Mouse (Mus musculus) midbrain, embryonic 15.5 days (tissue): ENCODE measurements at regions not wholly inside any gene's neighbourhood (a gene's known extent, or its start where the extent isn't known, plus 50 kb on each side); places are given as distances from the start of the nearest gene placed in this dataset.
A peak's percentile ranks its signal among the peaks of the same experiment; 100 is the strongest.

Experiments used
- ATAC-seq: fragments of 200-750 bp; cut with Nextera tagmentation; replicated peaks from 2 replicates; pipeline ENCODE4 v1.8.0; 2017; ENCODE audit warnings: moderate TSS enrichment
- H3K27ac ChIP-seq: fragments of 300-500 bp; sonication (generic); 2 replicates; pipeline ENCODE4 v1.5.1; 2015; ENCODE audit warnings: mild to moderate bottlenecking, inconsistent platforms
- H3K27me3 ChIP-seq: fragments of 300-500 bp; sonication (generic); replicated peaks from 2 replicates; pipeline ENCODE4 v1.6.1; 2015; ENCODE audit warnings: inconsistent platforms
- H3K36me3 ChIP-seq: fragments of 300-500 bp; sonication (generic); replicated peaks from 2 replicates; pipeline ENCODE4 v1.6.1; 2015; ENCODE audit warnings: inconsistent platforms
- H3K4me1 ChIP-seq: fragments of 300-500 bp; sonication (generic); 2 replicates; pipeline ENCODE4 v1.6.1; 2015; ENCODE audit warnings: inconsistent platforms
- H3K4me2 ChIP-seq: fragments of 300-500 bp; sonication (generic); 2 replicates; pipeline ENCODE4 v1.6.1; 2015; ENCODE audit warnings: inconsistent platforms, mild to moderate bottlenecking, moderate library complexity
- H3K4me3 ChIP-seq: fragments of 300-500 bp; sonication (generic); 2 replicates; pipeline ENCODE4 v1.5.1; 2015; ENCODE audit warnings: mild to moderate bottlenecking, inconsistent platforms
- H3K9ac ChIP-seq: fragments of 300-500 bp; sonication (generic); 2 replicates; pipeline ENCODE4 v1.6.1; 2015; ENCODE audit warnings: mild to moderate bottlenecking, inconsistent platforms
- H3K9me3 ChIP-seq: fragments of 300-500 bp; sonication (generic); 2 replicates; pipeline ENCODE4 v1.6.1; 2016; ENCODE audit warnings: inconsistent platforms
- WGBS: fragments of 180-500 bp; shearing (Covaris S2); methylation state at CpG from one replicate; pipeline ENCODE4 v1.1.7; 2015; ENCODE audit warnings: mixed read lengths; 5-methylcytosine and 5-hydroxymethylcytosine counted together

- H3K9me3 ChIP-seq = no peaks in the 10 kb centered on the region
- ATAC-seq = peak; percentile 74
- no peak overlapping the region for H3K9ac ChIP-seq
- WGBS = 1% methylated on average over 4 of the region's 4 CpGs
- no peak overlapping the region for H3K27ac ChIP-seq
- peak overlapping the region; percentile 34 for H3K4me2 ChIP-seq
- H3K36me3 ChIP-seq = no peaks in the 10 kb centered on the region
- H3K4me3 ChIP-seq = no peak overlapping the region
- 0 out of 2 replicates have a peak, but pooled peaks cover 2% of the 10 kb centered on the region for H3K27me3 ChIP-seq
- H3K4me1 ChIP-seq = peaks cover 14% of the 10 kb centered on the region; the same call in 1 of the 2 replicates
Measured at GRCm38 (mm10) chr14:48330965-48331622, 114.8 kb upstream of the Tmem260 start.

- Histone ChIP-seq H3K27ac (no peak overlapping the region), H3K4me1 (peaks cover 14% of the 10 kb centered on the region; the same call in 1 of the 2 replicates), H3K36me3 (no peaks in the 10 kb centered on the region), H3K27me3 (0 out of 2 replicates have a peak, but pooled peaks cover 2% of the 10 kb centered on the region), H3K4me2 (no peak overlapping the region), H3K9ac (no peak overlapping the region), H3K4me3 (no peak overlapping the region), H3K9me3 (no peaks in the 10 kb centered on the region)
- no peak for ATAC-seq
- WGBS = 83% methylated on average over 2 of the region's 2 CpGs
Measured at GRCm38 (mm10) chr14:48331623-48332000, 114.3 kb upstream of the Tmem260 start.

- Histone ChIP-seq H3K36me3 (no peaks in the 10 kb centered on the region), H3K27ac (no peak overlapping the region), H3K4me3 (no peak overlapping the region), H3K4me2 (no peak overlapping the region), H3K27me3 (0 out of 2 replicates have a peak, but pooled peaks cover 2% of the 10 kb centered on the region), H3K9ac (no peak overlapping the region), H3K9me3 (no peaks in the 10 kb centered on the region), H3K4me1 (peaks cover 14% of the 10 kb centered on the region; the same call in 1 of the 2 replicates)
- no peak for ATAC-seq
- 58% methylated on average over 2 of the region's 2 CpGs for WGBS
Measured at GRCm38 (mm10) chr14:48332193-48332592, 113.7 kb upstream of the Tmem260 start.

DNA sequence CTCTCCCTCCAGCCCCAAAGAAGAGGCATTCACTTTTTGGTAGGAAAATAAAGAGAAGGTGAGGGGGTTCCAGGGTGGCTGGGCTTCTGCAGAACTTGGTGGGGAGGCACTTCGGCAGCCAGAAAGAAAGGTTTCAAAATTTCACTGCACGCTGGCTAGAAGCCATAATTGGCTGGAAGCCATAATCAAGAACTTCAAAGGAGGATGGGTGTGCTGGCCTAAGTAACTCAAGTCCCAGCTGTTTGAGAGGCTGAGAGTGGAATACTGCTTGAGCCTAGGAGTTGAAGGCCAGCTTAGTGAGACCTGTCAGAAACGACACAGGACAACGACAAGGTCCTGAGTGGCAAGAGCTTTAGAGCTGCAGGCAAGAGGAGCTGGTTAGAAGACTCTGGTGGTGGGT lies 113.3 kb upstream of the Tmem260 start:
- Histone ChIP-seq H3K27me3 (0 out of 2 replicates have a peak, but pooled peaks cover 2% of the 10 kb centered on the region), H3K4me3 (no peak overlapping the region), H3K27ac (no peak overlapping the region), H3K9me3 (no peaks in the 10 kb centered on the region), H3K9ac (no peak overlapping the region), H3K4me1 (peaks cover 14% of the 10 kb centered on the region; the same call in 1 of the 2 replicates), H3K4me2 (no peak overlapping the region), H3K36me3 (no peaks in the 10 kb centered on the region)
- ATAC-seq = no peak
- WGBS = 56% methylated on average over 4 of the region's 4 CpGs

- Histone ChIP-seq H3K4me3 (no peak overlapping the region), H3K36me3 (no peaks in the 10 kb centered on the region), H3K9ac (no peak overlapping the region), H3K9me3 (no peaks in the 10 kb centered on the region), H3K4me1 (peaks cover 14% of the 10 kb centered on the region; the same call in 1 of the 2 replicates), H3K27me3 (0 out of 2 replicates have a peak, but pooled peaks cover 2% of the 10 kb centered on the region), H3K27ac (no peak overlapping the region), H3K4me2 (no peak overlapping the region)
- WGBS = 17% methylated on average over 8 of the region's 8 CpGs
- peak; percentile 63; the same call in 1 of the 2 replicates for ATAC-seq
Measured at GRCm38 (mm10) chr14:48334106-48334809, 111.7 kb upstream of the Tmem260 start.

DNA sequence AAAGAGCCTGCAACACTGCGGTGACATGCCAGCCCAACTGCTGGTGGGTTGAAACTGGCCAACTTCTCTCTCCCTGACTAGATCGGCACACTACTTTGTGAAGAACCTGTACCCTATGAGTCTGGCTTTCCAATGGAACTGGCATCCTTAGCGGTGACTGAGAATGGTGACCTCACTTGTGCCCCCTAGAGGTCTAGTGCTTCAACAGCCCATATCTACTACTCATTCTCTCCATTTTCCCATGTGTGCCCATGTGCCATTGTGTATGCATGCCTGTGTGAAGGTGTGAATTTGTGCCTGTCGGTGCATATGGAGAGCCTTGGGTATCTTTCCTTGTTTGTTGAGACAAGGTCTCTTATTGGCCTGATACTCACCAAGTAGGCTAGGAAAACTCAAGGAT lies 106.5 kb upstream of the Tmem260 start:
- Histone ChIP-seq H3K27ac (no peak overlapping the region), H3K36me3 (no peaks in the 10 kb centered on the region), H3K27me3 (no peaks in the 10 kb centered on the region), H3K4me1 (peaks cover 2% of the 10 kb centered on the region; the same call in 1 of the 2 replicates), H3K9me3 (no peaks in the 10 kb centered on the region), H3K9ac (no peak overlapping the region), H3K4me2 (no peak overlapping the region), H3K4me3 (no peak overlapping the region)
- WGBS = 84% methylated on average over 4 of the region's 4 CpGs
- no peak for ATAC-seq

GRCm38 (mm10) chr14:48342944-48343343 lies 103.0 kb upstream of the Tmem260 start:
- ATAC-seq = no peak
- Histone ChIP-seq H3K4me1 (no peaks in the 10 kb centered on the region), H3K9ac (no peak overlapping the region), H3K27me3 (no peaks in the 10 kb centered on the region), H3K9me3 (no peaks in the 10 kb centered on the region), H3K4me2 (no peak overlapping the region), H3K27ac (no peak overlapping the region), H3K36me3 (no peaks in the 10 kb centered on the region), H3K4me3 (no peak overlapping the region)
- 67% methylated on average over 7 of the region's 7 CpGs for WGBS

- Histone ChIP-seq H3K9me3 (no peaks in the 10 kb centered on the region), H3K27me3 (no peaks in the 10 kb centered on the region), H3K4me2 (no peak overlapping the region), H3K36me3 (no peaks in the 10 kb centered on the region), H3K4me3 (no peak overlapping the region), H3K27ac (no peak overlapping the region), H3K9ac (no peak overlapping the region), H3K4me1 (peaks cover 5% of the 10 kb centered on the region)
- ATAC-seq = no peak
- 85% methylated on average over 7 of the region's 7 CpGs for WGBS
Measured at GRCm38 (mm10) chr14:48345956-48346355, 100.0 kb upstream of the Tmem260 start.

- no peak overlapping the region for H3K27ac ChIP-seq
- H3K27me3 ChIP-seq = no peaks in the 10 kb centered on the region
- no peak overlapping the region for H3K4me3 ChIP-seq
- H3K9ac ChIP-seq = no peak overlapping the region
- H3K4me2 ChIP-seq = peak overlapping the region; percentile 1; the same call in 1 of the 2 replicates
- 49% methylated on average over 9 of the region's 9 CpGs for WGBS
- no peaks in the 10 kb centered on the region for H3K9me3 ChIP-seq
- H3K4me1 ChIP-seq = peaks cover 5% of the 10 kb centered on the region
- no peaks in the 10 kb centered on the region for H3K36me3 ChIP-seq
- ATAC-seq = peak; percentile 69; the same call in 1 of the 2 replicates
Measured at GRCm38 (mm10) chr14:48349392-48350044, 96.4 kb upstream of the Tmem260 start.

- H3K27me3 ChIP-seq = no peaks in the 10 kb centered on the region
- H3K9ac ChIP-seq = no peak overlapping the region
- no peaks in the 10 kb centered on the region for H3K9me3 ChIP-seq
- WGBS = 77% methylated on average over 6 of the region's 6 CpGs
- ATAC-seq = no peak
- no peak overlapping the region for H3K4me3 ChIP-seq
- H3K4me2 ChIP-seq = no peak overlapping the region
- H3K36me3 ChIP-seq = no peaks in the 10 kb centered on the region
- peaks cover 5% of the 10 kb centered on the region for H3K4me1 ChIP-seq
- H3K27ac ChIP-seq = no peak overlapping the region
Measured at GRCm38 (mm10) chr14:48351652-48352051, 94.3 kb upstream of the Tmem260 start.

- Histone ChIP-seq H3K4me1 (peaks cover 5% of the 10 kb centered on the region), H3K9me3 (no peaks in the 10 kb centered on the region), H3K27ac (no peak overlapping the region), H3K27me3 (no peaks in the 10 kb centered on the region), H3K4me3 (no peak overlapping the region), H3K36me3 (no peaks in the 10 kb centered on the region), H3K9ac (no peak overlapping the region), H3K4me2 (no peak overlapping the region)
- ATAC-seq = no peak
Measured at GRCm38 (mm10) chr14:48352825-48353224, 93.1 kb upstream of the Tmem260 start.

DNA sequence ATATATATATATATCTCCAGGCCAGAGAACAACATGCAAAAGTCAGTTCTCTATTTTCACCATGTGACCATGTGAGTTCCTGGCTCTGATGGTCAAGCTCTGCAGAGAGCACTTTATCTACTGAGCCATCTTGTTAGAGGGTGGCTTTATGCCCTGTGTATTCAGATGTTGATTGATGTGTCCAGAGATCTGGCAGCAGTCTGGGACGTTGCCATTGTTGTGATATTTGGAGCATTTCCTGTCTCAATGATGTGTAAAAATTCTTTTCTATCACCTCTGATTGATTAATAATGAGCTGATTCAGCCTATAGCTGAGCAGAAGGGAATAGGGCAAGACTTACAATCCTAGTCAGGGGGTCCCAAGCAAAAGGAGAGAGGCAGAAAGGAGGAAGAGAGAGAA lies 91.7 kb upstream of the Tmem260 start:
- peaks cover 5% of the 10 kb centered on the region for H3K4me1 ChIP-seq
- no peak overlapping the region for H3K4me2 ChIP-seq
- WGBS = 61% methylated on average over 1 of the region's 1 CpGs
- no peaks in the 10 kb centered on the region for H3K9me3 ChIP-seq
- H3K9ac ChIP-seq = no peak overlapping the region
- H3K27ac ChIP-seq = no peak overlapping the region
- H3K27me3 ChIP-seq = peaks cover under 1% of the 10 kb centered on the region; the same call in 1 of the 2 replicates
- no peaks in the 10 kb centered on the region for H3K36me3 ChIP-seq
- no peak overlapping the region for H3K4me3 ChIP-seq
- ATAC-seq = no peak
